Mouse (Mus musculus): ENCODE results near the gene Cnn2. TPM values are rescaled to one million over a fixed set of nuclear protein-coding genes. Genes with fewer than 3 reads are reported as not detected.

Gene Cnn2
- total RNA-seq, 1 experiment = 159 TPM

GRCm38 (mm10) chr10:79978061-79978460 lies 10.3 kb upstream of the Cnn2 start:
- DNase-seq (ENCODE audit: low read depth, low spot score) = no peak
- H3K9me3 ChIP-seq (ENCODE audit: control insufficient read depth, insufficient read depth, low read depth, low read length) = no peaks in the 10 kb centered on the region
- H3K4me1 ChIP-seq (ENCODE audit: control insufficient read depth in 2 of 2, insufficient read depth in 2 of 2, low read length in 2 of 2, poor library complexity in 1 of 2) = peaks cover 1 to 42% of the 10 kb centered on the region in 2 experiments; a peak in 3 of 4 replicates
- no peak overlapping the region for H3K9ac ChIP-seq (ENCODE audit: insufficient read depth, low read depth, low read length, poor library complexity, severe bottlenecking)
- H3K4me3 ChIP-seq (ENCODE audit: insufficient read depth in 1 of 2, low read depth in 1 of 2, low read length in 2 of 2, poor library complexity in 1 of 2, severe bottlenecking in 1 of 2) = no peak overlapping the region; a peak in 2 of 4 replicates
- TF ChIP-seq MAFK (IDR thresholded peaks at IDR 0.05; ENCODE audit: insufficient read depth, low read depth, low read length) (no peak), HCFC1 (IDR thresholded peaks at IDR 0.05; ENCODE audit: borderline replicate concordance, insufficient read depth, low read length) (no peak), ZNF384 (IDR thresholded peaks at IDR 0.05; ENCODE audit: low read depth, low read length) (no peak), CHD2 (IDR thresholded peaks at IDR 0.05; ENCODE audit: low read depth, low read length) (no peak), ZC3H11A (IDR thresholded peaks at IDR 0.05; ENCODE audit: borderline replicate concordance, low read depth, low read length) (no peak)
- peaks cover 25% of the 10 kb centered on the region for H3K36me3 ChIP-seq (ENCODE audit: control insufficient read depth, insufficient read depth, low read length, poor library complexity, severe bottlenecking)
- H3K27ac ChIP-seq (ENCODE audit: insufficient read depth, low read depth, low read length, poor library complexity, severe bottlenecking) = no peak overlapping the region
- in situ Hi-C loops (cut with MboI; ENCODE audit: low sequenced_read_pairs in 2 of 2, unreplicated experiment in 2 of 2) = loop anchor here in 1 of 2 experiments (25.0 kb wide), 1 partner anchor 134 kb away; the partner anchor contains the start of genes Sbno2 and Stk11

DNA sequence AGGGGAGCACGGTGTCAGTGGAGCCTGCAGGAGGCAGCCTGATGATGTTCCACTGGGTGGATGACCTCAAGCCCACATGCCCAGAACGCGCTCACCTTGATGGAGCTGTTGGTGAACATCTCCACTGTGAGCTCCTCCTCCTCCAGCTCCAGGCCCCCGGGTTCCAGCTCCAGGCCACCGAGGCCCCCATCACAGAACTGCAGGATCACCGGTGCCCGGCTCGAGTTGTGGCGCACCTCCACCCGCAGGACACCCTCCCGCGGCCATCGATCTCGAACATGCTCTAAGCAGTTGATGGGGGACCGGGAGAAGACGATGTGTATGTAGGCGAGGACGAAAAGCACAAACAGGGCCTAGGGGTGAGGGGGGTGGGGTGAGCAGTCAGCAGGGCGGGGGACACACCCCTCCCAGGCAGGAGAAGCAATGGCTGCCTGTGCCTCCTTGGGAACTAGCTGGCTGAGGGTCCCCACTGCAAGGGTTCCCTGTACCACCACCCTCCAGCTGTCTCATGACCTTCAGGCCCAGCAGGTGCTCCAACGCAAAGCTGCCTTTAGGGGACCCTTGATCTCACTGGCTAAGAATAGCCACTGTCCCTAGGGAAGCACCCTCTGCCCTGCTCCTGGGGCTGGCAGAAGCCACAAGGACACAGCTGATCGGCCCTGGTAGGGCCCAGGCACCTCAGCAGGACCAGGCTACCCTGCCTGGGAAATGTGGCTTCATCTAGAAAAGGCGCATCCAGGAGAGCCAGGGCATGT lies 8.8 kb upstream of the Cnn2 start:
- no peak overlapping the region for H3K27ac ChIP-seq (ENCODE audit: insufficient read depth, low read depth, low read length, poor library complexity, severe bottlenecking)
- in situ Hi-C loops (cut with MboI; ENCODE audit: low sequenced_read_pairs in 2 of 2, unreplicated experiment in 2 of 2) = loop anchor here in 1 of 2 experiments (25.0 kb wide), 1 partner anchor 133 kb away; the partner anchor contains the start of genes Sbno2 and Stk11
- H3K4me1 ChIP-seq (ENCODE audit: control insufficient read depth in 2 of 2, insufficient read depth in 2 of 2, low read length in 2 of 2, poor library complexity in 1 of 2) = peaks cover 4 to 45% of the 10 kb centered on the region in 2 experiments; a peak in 3 of 4 replicates
- TF ChIP-seq ZC3H11A (IDR thresholded peaks at IDR 0.05; ENCODE audit: borderline replicate concordance, low read depth, low read length) = no peak
- no peak for TF ChIP-seq ZNF384 (IDR thresholded peaks at IDR 0.05; ENCODE audit: low read depth, low read length)
- TF ChIP-seq CHD2 (IDR thresholded peaks at IDR 0.05; ENCODE audit: low read depth, low read length) = no peak
- TF ChIP-seq MAFK (IDR thresholded peaks at IDR 0.05; ENCODE audit: insufficient read depth, low read depth, low read length) = no peak
- no peak for TF ChIP-seq HCFC1 (IDR thresholded peaks at IDR 0.05; ENCODE audit: borderline replicate concordance, insufficient read depth, low read length)
- peaks cover 25% of the 10 kb centered on the region for H3K36me3 ChIP-seq (ENCODE audit: control insufficient read depth, insufficient read depth, low read length, poor library complexity, severe bottlenecking)
- no peak overlapping the region for H3K9ac ChIP-seq (ENCODE audit: insufficient read depth, low read depth, low read length, poor library complexity, severe bottlenecking)
- H3K4me3 ChIP-seq (ENCODE audit: insufficient read depth in 1 of 2, low read depth in 1 of 2, low read length in 2 of 2, poor library complexity in 1 of 2, severe bottlenecking in 1 of 2) = no peak overlapping the region
- H3K9me3 ChIP-seq (ENCODE audit: control insufficient read depth, insufficient read depth, low read depth, low read length) = no peaks in the 10 kb centered on the region
- no peak for DNase-seq (ENCODE audit: low read depth, low spot score)

DNA sequence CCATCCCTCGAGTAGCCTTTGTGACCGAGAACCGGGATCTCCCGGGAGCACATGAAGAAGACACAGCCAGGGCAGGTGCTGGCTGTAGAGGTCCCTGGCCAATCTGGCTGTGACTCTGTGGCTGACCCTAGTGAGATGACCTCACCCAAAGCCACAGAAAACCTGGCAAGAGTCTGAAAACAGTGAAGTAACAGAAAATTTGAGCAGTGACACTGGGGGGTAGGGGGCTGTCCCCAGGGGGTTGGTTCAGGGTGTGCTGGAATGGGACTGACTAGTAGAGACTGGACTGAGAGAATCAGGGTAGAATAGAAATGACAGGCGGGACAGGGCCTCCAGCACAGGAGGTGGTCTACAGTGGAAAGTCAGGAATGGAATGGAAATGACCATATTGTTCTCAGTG lies 5.2 kb upstream of the Cnn2 start:
- H3K9me3 ChIP-seq (ENCODE audit: control insufficient read depth, insufficient read depth, low read depth, low read length) = no peaks in the 10 kb centered on the region
- in situ Hi-C loops (cut with MboI; ENCODE audit: low sequenced_read_pairs in 2 of 2, unreplicated experiment in 2 of 2) = loop anchor here in 1 of 2 experiments (25.0 kb wide), 1 partner anchor 129 kb away; the partner anchor contains the start of genes Sbno2 and Stk11
- peaks cover 15% of the 10 kb centered on the region for H3K36me3 ChIP-seq (ENCODE audit: control insufficient read depth, insufficient read depth, low read length, poor library complexity, severe bottlenecking)
- H3K27ac ChIP-seq (ENCODE audit: insufficient read depth, low read depth, low read length, poor library complexity, severe bottlenecking) = no peak overlapping the region
- DNase-seq (ENCODE audit: low read depth, low spot score) = no peak
- TF ChIP-seq ZNF384 (IDR thresholded peaks at IDR 0.05; ENCODE audit: low read depth, low read length) (no peak), MAFK (IDR thresholded peaks at IDR 0.05; ENCODE audit: insufficient read depth, low read depth, low read length) (no peak), HCFC1 (IDR thresholded peaks at IDR 0.05; ENCODE audit: borderline replicate concordance, insufficient read depth, low read length) (no peak), ZC3H11A (IDR thresholded peaks at IDR 0.05; ENCODE audit: borderline replicate concordance, low read depth, low read length) (no peak), CHD2 (IDR thresholded peaks at IDR 0.05; ENCODE audit: low read depth, low read length) (no peak)
- peak overlapping the region; percentile 94 for H3K9ac ChIP-seq (ENCODE audit: insufficient read depth, low read depth, low read length, poor library complexity, severe bottlenecking)
- H3K4me1 ChIP-seq (ENCODE audit: control insufficient read depth in 2 of 2, insufficient read depth in 2 of 2, low read length in 2 of 2, poor library complexity in 1 of 2) = peaks cover 11 to 31% of the 10 kb centered on the region in 2 experiments
- peak overlapping the region; percentile 81 to 88 for H3K4me3 ChIP-seq (ENCODE audit: insufficient read depth in 1 of 2, low read depth in 1 of 2, low read length in 2 of 2, poor library complexity in 1 of 2, severe bottlenecking in 1 of 2)

- DNase-seq (ENCODE audit: low read depth, low spot score) = no peak
- Histone ChIP-seq H3K4me1 (ENCODE audit: control insufficient read depth in 2 of 2, insufficient read depth in 2 of 2, low read length in 2 of 2, poor library complexity in 1 of 2) (peaks cover 11 to 27% of the 10 kb centered on the region in 2 experiments), H3K9ac (ENCODE audit: insufficient read depth, low read depth, low read length, poor library complexity, severe bottlenecking) (peak overlapping the region; percentile 94), H3K36me3 (ENCODE audit: control insufficient read depth, insufficient read depth, low read length, poor library complexity, severe bottlenecking) (peaks cover 11% of the 10 kb centered on the region; the same call in 1 of the 2 replicates), H3K4me3 (ENCODE audit: insufficient read depth in 1 of 2, low read depth in 1 of 2, low read length in 2 of 2, poor library complexity in 1 of 2, severe bottlenecking in 1 of 2) (peak overlapping the region; percentile 81 to 88), H3K27ac (ENCODE audit: insufficient read depth, low read depth, low read length, poor library complexity, severe bottlenecking) (peak overlapping the region; percentile 91), H3K9me3 (ENCODE audit: control insufficient read depth, insufficient read depth, low read depth, low read length) (no peaks in the 10 kb centered on the region)
- TF ChIP-seq ZNF384 (IDR thresholded peaks at IDR 0.05; ENCODE audit: low read depth, low read length) (no peak), MAFK (IDR thresholded peaks at IDR 0.05; ENCODE audit: insufficient read depth, low read depth, low read length) (no peak), HCFC1 (IDR thresholded peaks at IDR 0.05; ENCODE audit: borderline replicate concordance, insufficient read depth, low read length) (peak; percentile 68; the same call in 1 of the 2 replicates), CHD2 (IDR thresholded peaks at IDR 0.05; ENCODE audit: low read depth, low read length) (peak; percentile 92)
- in situ Hi-C loops (cut with MboI; ENCODE audit: low sequenced_read_pairs in 2 of 2, unreplicated experiment in 2 of 2) = loop anchor here in 1 of 2 experiments (25.0 kb wide), 1 partner anchor 129 kb away; the partner anchor contains the start of genes Sbno2 and Stk11
Observed at GRCm38 (mm10) chr10:79983670-79984069, 4.7 kb upstream of the Cnn2 start.

Data from ES-E14 (cell line).